Mouse (Mus musculus): ENCODE measurements at regions not wholly inside any gene's neighbourhood (a gene's known extent, or its start where the extent isn't known, plus 50 kb on each side); places are given as distances from the start of the nearest gene placed in this dataset.

DNA sequence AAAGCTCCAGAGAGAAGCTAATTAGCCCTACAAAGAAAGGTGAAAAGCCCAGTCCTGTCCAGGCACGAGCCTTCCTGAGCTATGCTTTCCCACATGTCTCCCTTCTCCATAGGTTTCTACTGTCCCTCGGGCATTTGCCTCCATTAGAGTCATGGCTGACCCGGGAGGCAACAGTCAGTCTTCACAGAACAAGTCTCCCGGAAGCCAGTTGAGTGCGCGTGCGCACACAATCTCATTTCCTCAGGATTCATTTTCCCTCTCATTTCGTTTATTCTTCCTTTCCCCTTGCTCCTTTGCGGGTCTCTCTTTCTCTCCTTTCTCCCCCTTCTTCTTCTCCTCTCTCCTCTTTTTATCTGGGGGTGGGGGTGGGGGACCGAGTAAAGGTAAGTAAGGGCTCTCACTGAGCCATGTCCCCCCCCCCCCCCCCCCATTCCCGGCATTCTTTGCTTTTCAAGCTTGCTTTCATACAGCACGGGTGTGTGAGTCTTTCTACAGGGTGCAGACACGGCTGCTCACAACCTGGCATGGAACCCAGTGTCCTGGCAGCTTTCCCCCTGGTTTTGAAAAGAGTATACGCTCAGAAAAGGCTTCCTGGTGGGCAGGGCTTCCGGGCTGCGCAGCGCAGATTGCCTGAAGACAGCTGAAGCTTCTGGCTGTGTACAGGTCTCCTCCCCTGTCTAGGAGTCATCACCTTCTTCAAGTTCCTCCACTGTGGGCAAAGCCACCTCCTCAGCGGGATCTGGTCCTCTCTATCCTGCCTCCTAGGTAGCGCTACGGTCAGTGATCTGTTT, 289.8 kb upstream of the Klf3 start:
- no peak for TF ChIP-seq POLR2A (IDR thresholded peaks at IDR 0.05; ENCODE audit: extremely low read depth, insufficient read depth, low read length)
- no peak for TF ChIP-seq CTCF (IDR thresholded peaks at IDR 0.05; ENCODE audit: extremely low read depth, insufficient read depth, low read length)
